Mouse (Mus musculus) limb, embryonic 13.5 days (tissue): ENCODE results near the gene Prss23. TPM values are rescaled to one million over a fixed set of nuclear protein-coding genes. Genes with fewer than 3 reads are reported as not detected.
A peak's percentile ranks its signal among the peaks of the same experiment; 100 is the strongest.

Experiments
- ATAC-seq: fragments of 200-750 bp; cut with Nextera tagmentation; 2 replicates; pipeline ENCODE4 v1.8.0; 2017; ENCODE audit warnings: low read depth, moderate number of reproducible peaks, moderate TSS enrichment; ENCODE audit not compliant: low FRiP score
- H3K27ac ChIP-seq: fragments of 300-500 bp; sonication (generic); 2 replicates; pipeline ENCODE4 v1.5.1; 2015; ENCODE audit warnings: inconsistent platforms, mild to moderate bottlenecking, moderate library complexity
- H3K27me3 ChIP-seq: fragments of 300-500 bp; sonication (generic); 2 replicates; pipeline ENCODE4 v1.6.1; 2015; ENCODE audit warnings: mild to moderate bottlenecking, inconsistent platforms
- H3K36me3 ChIP-seq: fragments of 300-500 bp; sonication (generic); 2 replicates; pipeline ENCODE4 v1.6.1; 2015; ENCODE audit warnings: inconsistent platforms, mild to moderate bottlenecking, moderate library complexity
- H3K4me1 ChIP-seq: fragments of 300-500 bp; sonication (generic); 2 replicates; pipeline ENCODE4 v1.6.1; 2015; ENCODE audit warnings: inconsistent platforms
- H3K4me2 ChIP-seq: fragments of 300-500 bp; sonication (generic); replicated peaks from 2 replicates; pipeline ENCODE4 v1.6.1; 2015; ENCODE audit warnings: inconsistent platforms, mild to moderate bottlenecking, moderate library complexity
- H3K4me3 ChIP-seq: fragments of 300-500 bp; sonication (generic); 2 replicates; pipeline ENCODE4 v1.5.1; 2015; ENCODE audit warnings: moderate library complexity, mild to moderate bottlenecking, inconsistent platforms
- H3K9ac ChIP-seq: fragments of 300-500 bp; sonication (generic); 2 replicates; pipeline ENCODE4 v1.6.1; 2015; ENCODE audit warnings: mild to moderate bottlenecking, inconsistent platforms
- H3K9me3 ChIP-seq: fragments of 300-500 bp; sonication (generic); 2 replicates; pipeline ENCODE4 v1.6.1; 2016; ENCODE audit warnings: inconsistent platforms
- WGBS: fragments of 180-500 bp; shearing (Covaris S2); methylation state at CpG from one replicate; pipeline ENCODE4 v1.1.7; 2015; 5-methylcytosine and 5-hydroxymethylcytosine counted together
- polyA plus RNA-seq: library from polyadenylated mRNA; unstranded; fragments of >200 nt; fragmentation: Nextera tagmentation; extraction: Ambion mirVana; gene quantifications from 2 replicates; pipeline ENCODE4 v1.2.1, GENCODE M21; 2015

The Prss23 gene
- 46.0 and 55.8 TPM in 2 replicates for polyA plus RNA-seq

- Histone ChIP-seq H3K4me1 (peaks cover 12% of the 10 kb centered on the region), H3K9ac (no peak within 1 kb of the TSS), H3K4me3 (no peak within 1 kb of the TSS), H3K27ac (no peak within 1 kb of the TSS; the same call in 1 of the 2 replicates), H3K36me3 (no peaks in the 10 kb centered on the region), H3K9me3 (no peaks in the 10 kb centered on the region), H3K27me3 (peaks cover 5% of the 10 kb centered on the region; the same call in 1 of the 2 replicates), H3K4me2 (peak within 1 kb of the TSS; percentile 21)
- 50% methylated on average over 16 of the region's 16 CpGs for WGBS
- no peak for ATAC-seq
Observed at GRCm38 (mm10) chr7:89526731-89527429, at the start of gene Prss23. Prss23 (minus strand) TSS chr7:89527187.

DNA sequence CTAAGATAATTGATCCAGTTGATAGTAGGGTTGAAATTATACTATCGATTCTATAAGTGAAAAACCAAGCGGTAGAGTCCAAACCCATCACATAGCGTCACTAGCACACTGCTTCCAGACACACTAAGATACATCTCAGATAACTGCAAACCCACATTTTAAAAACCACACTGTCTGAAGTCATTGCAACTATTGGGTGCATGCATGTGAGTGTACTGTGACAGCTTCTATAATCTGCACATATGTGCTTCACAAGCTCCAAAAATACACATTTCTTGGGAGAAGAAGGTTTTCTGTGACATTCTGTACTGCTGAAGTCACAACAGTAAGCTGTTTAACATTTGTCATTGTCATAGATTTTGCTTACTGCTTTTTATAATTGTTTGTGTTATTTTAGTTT, 49.1 kb upstream of the Prss23 start:
- ATAC-seq, result no peak
- Histone ChIP-seq H3K4me2 (no peak overlapping the region), H3K27me3 (no peaks in the 10 kb centered on the region), H3K27ac (no peak overlapping the region), H3K9ac (no peak overlapping the region), H3K9me3 (no peaks in the 10 kb centered on the region), H3K4me3 (no peak overlapping the region), H3K36me3 (no peaks in the 10 kb centered on the region), H3K4me1 (no peaks in the 10 kb centered on the region)
- WGBS, result 85% methylated on average over 3 of the region's 3 CpGs

- Histone ChIP-seq H3K4me3 (no peak overlapping the region), H3K27me3 (no peaks in the 10 kb centered on the region), H3K4me1 (no peaks in the 10 kb centered on the region), H3K36me3 (no peaks in the 10 kb centered on the region), H3K9me3 (no peaks in the 10 kb centered on the region), H3K27ac (no peak overlapping the region), H3K9ac (no peak overlapping the region), H3K4me2 (no peak overlapping the region)
- ATAC-seq, result no peak
- WGBS, result 90% methylated on average over 2 of the region's 2 CpGs
Observed at GRCm38 (mm10) chr7:89564569-89564968, 37.6 kb upstream of the Prss23 start.

GRCm38 (mm10) chr7:89563501-89563900, 36.5 kb upstream of the Prss23 start:
- H3K9ac ChIP-seq, result no peak overlapping the region
- no peak overlapping the region for H3K4me3 ChIP-seq
- ATAC-seq, result no peak
- H3K9me3 ChIP-seq, result no peaks in the 10 kb centered on the region
- WGBS, result 93% methylated on average over 2 of the region's 2 CpGs
- H3K4me2 ChIP-seq, result no peak overlapping the region
- no peak overlapping the region for H3K27ac ChIP-seq
- H3K4me1 ChIP-seq, result no peaks in the 10 kb centered on the region
- H3K27me3 ChIP-seq, result no peaks in the 10 kb centered on the region
- no peaks in the 10 kb centered on the region for H3K36me3 ChIP-seq

- H3K4me1 ChIP-seq, result no peaks in the 10 kb centered on the region
- no peaks in the 10 kb centered on the region for H3K27me3 ChIP-seq
- H3K4me2 ChIP-seq, result no peak overlapping the region
- no peaks in the 10 kb centered on the region for H3K36me3 ChIP-seq
- H3K27ac ChIP-seq, result no peak overlapping the region
- no peak overlapping the region for H3K4me3 ChIP-seq
- H3K9me3 ChIP-seq, result no peaks in the 10 kb centered on the region
- WGBS, result 84% methylated on average over 2 of the region's 2 CpGs
- no peak for ATAC-seq
- no peak overlapping the region for H3K9ac ChIP-seq
Observed at GRCm38 (mm10) chr7:89562140-89562539, 35.2 kb upstream of the Prss23 start.

DNA sequence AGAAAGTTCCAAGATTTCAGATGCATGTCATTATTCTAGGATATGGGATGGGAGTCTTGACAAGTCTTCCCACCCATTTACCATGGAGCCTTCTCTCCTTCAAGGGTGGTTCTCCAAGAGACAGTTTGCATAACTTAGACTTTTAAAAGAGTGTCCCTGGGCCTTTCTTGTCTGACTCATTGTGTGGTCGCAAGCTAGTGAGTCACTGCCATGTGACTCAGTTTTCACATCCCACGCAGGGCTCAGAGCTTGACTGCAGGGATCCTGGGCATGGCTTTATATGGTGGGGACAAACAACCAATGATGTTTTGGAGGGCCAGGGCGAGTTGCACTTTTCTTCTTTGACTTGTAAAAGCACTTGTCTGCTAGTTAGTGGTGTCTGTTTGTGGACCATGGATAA, 34.0 kb upstream of the Prss23 start:
- no peaks in the 10 kb centered on the region for H3K36me3 ChIP-seq
- WGBS, result 81% methylated on average over 3 of the region's 3 CpGs
- H3K4me1 ChIP-seq, result no peaks in the 10 kb centered on the region
- no peaks in the 10 kb centered on the region for H3K27me3 ChIP-seq
- H3K27ac ChIP-seq, result no peak overlapping the region
- H3K9me3 ChIP-seq, result no peaks in the 10 kb centered on the region
- H3K4me3 ChIP-seq, result no peak overlapping the region
- H3K4me2 ChIP-seq, result no peak overlapping the region
- ATAC-seq, result no peak
- no peak overlapping the region for H3K9ac ChIP-seq

DNA sequence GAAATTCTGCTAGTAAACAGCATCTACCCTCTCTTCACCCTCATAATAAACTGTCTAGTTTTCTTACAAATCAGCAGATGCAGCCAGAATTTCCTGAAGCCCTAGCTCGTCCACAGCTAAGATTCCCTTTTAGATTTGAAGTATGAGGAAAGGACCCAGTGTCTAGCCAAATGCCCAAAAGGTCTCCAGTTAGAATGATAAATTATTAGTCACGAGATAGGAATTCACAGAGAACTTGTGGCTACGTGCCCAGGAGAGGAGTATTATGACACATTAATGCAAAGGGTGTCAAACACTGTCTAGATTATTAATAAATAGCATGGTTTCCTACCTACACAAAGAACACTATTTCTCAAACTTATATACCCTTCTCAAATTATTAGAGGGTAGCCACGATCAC, 32.6 kb upstream of the Prss23 start:
- Histone ChIP-seq H3K27me3 (no peaks in the 10 kb centered on the region), H3K4me3 (no peak overlapping the region), H3K9ac (no peak overlapping the region), H3K27ac (no peak overlapping the region), H3K9me3 (no peaks in the 10 kb centered on the region), H3K4me2 (no peak overlapping the region), H3K4me1 (no peaks in the 10 kb centered on the region), H3K36me3 (no peaks in the 10 kb centered on the region)
- no peak for ATAC-seq
- 77% methylated on average over 4 of the region's 4 CpGs for WGBS

GRCm38 (mm10) chr7:89559105-89559504, 32.1 kb upstream of the Prss23 start:
- H3K4me1 ChIP-seq, result no peaks in the 10 kb centered on the region
- 78% methylated on average over 4 of the region's 4 CpGs for WGBS
- H3K27ac ChIP-seq, result no peak overlapping the region
- H3K4me3 ChIP-seq, result no peak overlapping the region
- H3K9ac ChIP-seq, result no peak overlapping the region
- no peaks in the 10 kb centered on the region for H3K36me3 ChIP-seq
- no peak for ATAC-seq
- H3K27me3 ChIP-seq, result no peaks in the 10 kb centered on the region
- H3K4me2 ChIP-seq, result no peak overlapping the region
- no peaks in the 10 kb centered on the region for H3K9me3 ChIP-seq

- Histone ChIP-seq H3K4me3 (no peak overlapping the region), H3K27ac (no peak overlapping the region), H3K36me3 (no peaks in the 10 kb centered on the region), H3K4me1 (no peaks in the 10 kb centered on the region), H3K27me3 (no peaks in the 10 kb centered on the region), H3K9ac (no peak overlapping the region), H3K4me2 (no peak overlapping the region), H3K9me3 (no peaks in the 10 kb centered on the region)
- 73% methylated on average over 11 of the region's 11 CpGs for WGBS
- ATAC-seq, result no peak
Observed at GRCm38 (mm10) chr7:89558446-89559039, 31.6 kb upstream of the Prss23 start.

GRCm38 (mm10) chr7:89557056-89557455, 30.1 kb upstream of the Prss23 start:
- WGBS, result 77% methylated on average over 5 of the region's 5 CpGs
- no peak overlapping the region for H3K4me3 ChIP-seq
- no peak overlapping the region for H3K27ac ChIP-seq
- H3K4me2 ChIP-seq, result no peak overlapping the region
- H3K9me3 ChIP-seq, result no peaks in the 10 kb centered on the region
- no peaks in the 10 kb centered on the region for H3K36me3 ChIP-seq
- no peak overlapping the region for H3K9ac ChIP-seq
- H3K4me1 ChIP-seq, result no peaks in the 10 kb centered on the region
- no peaks in the 10 kb centered on the region for H3K27me3 ChIP-seq
- ATAC-seq, result no peak

DNA sequence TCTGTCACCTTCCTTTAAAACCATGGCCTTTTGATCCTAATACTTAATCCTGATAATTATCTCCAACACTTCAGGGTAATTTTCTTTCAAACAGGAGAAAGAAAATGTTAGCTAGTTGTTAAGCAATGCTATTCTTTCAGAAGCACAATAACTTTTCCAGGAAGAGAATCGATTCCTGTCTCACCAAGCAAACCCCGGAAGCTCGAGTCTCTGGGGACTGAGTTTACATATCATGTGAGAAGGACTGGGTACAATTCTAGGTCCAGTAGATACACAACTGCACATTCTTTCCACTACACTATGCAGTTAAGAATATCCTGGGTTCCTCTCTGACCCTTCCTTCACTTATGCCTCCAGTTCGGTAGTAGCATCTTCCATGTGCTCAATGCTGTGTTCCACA, 29.7 kb upstream of the Prss23 start:
- WGBS, result 78% methylated on average over 4 of the region's 4 CpGs
- no peak overlapping the region for H3K4me3 ChIP-seq
- no peaks in the 10 kb centered on the region for H3K9me3 ChIP-seq
- no peak for ATAC-seq
- no peaks in the 10 kb centered on the region for H3K4me1 ChIP-seq
- H3K36me3 ChIP-seq, result no peaks in the 10 kb centered on the region
- H3K9ac ChIP-seq, result no peak overlapping the region
- H3K4me2 ChIP-seq, result no peak overlapping the region
- no peak overlapping the region for H3K27ac ChIP-seq
- no peaks in the 10 kb centered on the region for H3K27me3 ChIP-seq

- no peaks in the 10 kb centered on the region for H3K27me3 ChIP-seq
- no peak overlapping the region for H3K4me3 ChIP-seq
- ATAC-seq, result no peak
- H3K9me3 ChIP-seq, result no peaks in the 10 kb centered on the region
- no peak overlapping the region for H3K9ac ChIP-seq
- no peak overlapping the region for H3K4me2 ChIP-seq
- no peaks in the 10 kb centered on the region for H3K4me1 ChIP-seq
- H3K36me3 ChIP-seq, result no peaks in the 10 kb centered on the region
- 62% methylated on average over 4 of the region's 4 CpGs for WGBS
- no peak overlapping the region for H3K27ac ChIP-seq
Observed at GRCm38 (mm10) chr7:89555170-89555569, 28.2 kb upstream of the Prss23 start.

- Histone ChIP-seq H3K9ac (no peak overlapping the region), H3K36me3 (no peaks in the 10 kb centered on the region), H3K27ac (no peak overlapping the region), H3K4me1 (no peaks in the 10 kb centered on the region), H3K4me3 (no peak overlapping the region), H3K27me3 (no peaks in the 10 kb centered on the region), H3K9me3 (no peaks in the 10 kb centered on the region), H3K4me2 (no peak overlapping the region)
- no peak for ATAC-seq
- WGBS, result 41% methylated on average over 1 of the region's 1 CpGs
Observed at GRCm38 (mm10) chr7:89554068-89554467, 27.1 kb upstream of the Prss23 start.
